In genomic region chr5:117357478-117358247, GRCm38 (mm10) we compare ENCODE assay signal across 8 mouse cellular contexts. TPM values are rescaled to one million over a fixed set of nuclear protein-coding genes. Genes with fewer than 3 reads are reported as not detected.
DNase-seq lines count a peak whose midpoint lies in the region; ATAC-seq lines count a peak whose summit lies in the region.

No protein-coding gene starts in this region.

- peak overlapping the region; percentile 78 for H3K4me3 ChIP-seq in embryonic facial prominence, embryonic 15.5 days (replicated peaks)
- H3K4me3 ChIP-seq in liver, embryonic 11.5 days (ENCODE audit: low read depth, low read length), result peak overlapping the region; percentile 94

- peak overlapping the region; percentile 87 for H3K4me2 ChIP-seq in embryonic facial prominence, embryonic 15.5 days (replicated peaks)
- peak overlapping the region; percentile 97 for H3K4me2 ChIP-seq in liver, embryonic 11.5 days

- H3K9ac ChIP-seq in embryonic facial prominence, embryonic 15.5 days, result peak overlapping the region; percentile 86
- H3K9ac ChIP-seq in liver, embryonic 11.5 days (ENCODE audit: low read depth, low read length), result peak overlapping the region; percentile 87

- H3K27ac ChIP-seq in embryonic facial prominence, embryonic 15.5 days (replicated peaks), result peak overlapping the region; percentile 88
- H3K27ac ChIP-seq in liver, embryonic 11.5 days (ENCODE audit: low read depth, low read length), result peak overlapping the region; percentile 81

- no peaks in the 10 kb centered on the region for H3K36me3 ChIP-seq in embryonic facial prominence, embryonic 15.5 days
- H3K36me3 ChIP-seq in liver, embryonic 11.5 days (ENCODE audit: control insufficient read depth, insufficient read depth, low read length), result no peaks in the 10 kb centered on the region

- WGBS in embryonic facial prominence, embryonic 15.5 days, result under 1% methylated on average over 47 of the region's 49 CpGs
- 1% methylated on average over 49 of the region's 49 CpGs for WGBS in liver, embryonic 11.5 days

- peak; percentile 48 for ATAC-seq in embryonic facial prominence, embryonic 15.5 days (ENCODE audit: insufficient number of reproducible peaks, low FRiP score, low TSS enrichment, low read depth)
- peak; percentile 53 for ATAC-seq in liver, embryonic 11.5 days (replicated peaks; ENCODE audit: low FRiP score)

- H3K27me3 ChIP-seq in embryonic facial prominence, embryonic 15.5 days, result no peaks in the 10 kb centered on the region
- peaks cover 3% of the 10 kb centered on the region; the same call in 1 of the 2 replicates for H3K27me3 ChIP-seq in liver, embryonic 11.5 days (replicated peaks; ENCODE audit: control insufficient read depth, insufficient read depth, low read length)

- intact Hi-C loops in heart, postnatal 25 days (cut with DNase I), result loop anchor here (2.0 kb wide), 1 partner anchor 39 kb away; the partner anchor contains the start of gene Vsig10

- peak; percentile 36 for DNase-seq in right cerebral cortex, postnatal 14 days
- no peak for DNase-seq in right cerebral cortex, postnatal 36 days (ENCODE audit: low spot score in 2 of 2)
- peak; percentile 46 for DNase-seq in adrenal gland, postnatal 10 days
- peak; percentile 49 for DNase-seq in heart, postnatal 25 days (ENCODE audit: low spot score)
- DNase-seq in liver, embryonic 11.5 days (ENCODE audit: low spot score), result peak; percentile 65
- peak; percentile 63 for DNase-seq in neural tube, embryonic 10.5 days (ENCODE audit: extremely low spot score, low spot score)
- no peak for DNase-seq in MN1 (ENCODE audit: low spot score)

- H3K9me3 ChIP-seq in embryonic facial prominence, embryonic 15.5 days (replicated peaks), result no peaks in the 10 kb centered on the region
- no peaks in the 10 kb centered on the region for H3K9me3 ChIP-seq in liver, embryonic 11.5 days (ENCODE audit: control insufficient read depth, low read length)

- peaks cover 60% of the 10 kb centered on the region for H3K4me1 ChIP-seq in embryonic facial prominence, embryonic 15.5 days
- H3K4me1 ChIP-seq in liver, embryonic 11.5 days (replicated peaks; ENCODE audit: control insufficient read depth, insufficient read depth, low read length), result peaks cover 49% of the 10 kb centered on the region

RNA-seq across cellular contexts. Expression of gene Wsb2, which starts 0.6 kb away (rescaled TPM):
- 10 to 100 TPM; 92.8 to 97.5 TPM for total RNA-seq in adrenal gland, postnatal 10 days (2021)
- polyA plus RNA-seq in embryonic facial prominence, embryonic 15.5 days (2015; fragmentation: Nextera tagmentation; extraction: Ambion mirVana), result 77.8 and 80.3 TPM in 2 replicates
- 10 to 100 TPM; 98.6 to 98.9 TPM for total RNA-seq in heart, postnatal 25 days (2021)
- 36.3 and 45.8 TPM in 2 replicates for polyA plus RNA-seq in liver, embryonic 11.5 days (2014; fragmentation: Nextera tagmentation; extraction: Ambion mirVana)

RNA-seq across cellular contexts. Expression of gene Rfc5, which starts 31.2 kb away (rescaled TPM):
- 10 to 100 TPM; 16.3 to 27.8 TPM for total RNA-seq in adrenal gland, postnatal 10 days (2021)
- 77.6 and 83.6 TPM in 2 replicates for polyA plus RNA-seq in embryonic facial prominence, embryonic 15.5 days (2015; fragmentation: Nextera tagmentation; extraction: Ambion mirVana)
- total RNA-seq in heart, postnatal 25 days (2021), result 1 to 10 TPM; 2.9 to 6.0 TPM
- 121 and 131 TPM in 2 replicates for polyA plus RNA-seq in liver, embryonic 11.5 days (2014; fragmentation: Nextera tagmentation; extraction: Ambion mirVana)

RNA-seq across cellular contexts. Expression of gene Vsig10, which starts 38.8 kb away (rescaled TPM):
- total RNA-seq in adrenal gland, postnatal 10 days (2021), result 10 to 100 TPM; 23.4 to 26.0 TPM
- polyA plus RNA-seq in embryonic facial prominence, embryonic 15.5 days (2015; fragmentation: Nextera tagmentation; extraction: Ambion mirVana), result 11.2 and 14.4 TPM in 2 replicates
- total RNA-seq in heart, postnatal 25 days (2021), result 10 to 100 TPM; 11.1 to 12.9 TPM
- 1.4 and 2.2 TPM in 2 replicates for polyA plus RNA-seq in liver, embryonic 11.5 days (2014; fragmentation: Nextera tagmentation; extraction: Ambion mirVana)

RNA-seq across cellular contexts. Expression of gene Ksr2, which starts 56.1 kb away (rescaled TPM):
- 1 to 10 TPM; 3.6 to 5.1 TPM for total RNA-seq in adrenal gland, postnatal 10 days (2021)
- polyA plus RNA-seq in embryonic facial prominence, embryonic 15.5 days (2015; fragmentation: Nextera tagmentation; extraction: Ambion mirVana), result 0.88 and 1.1 TPM in 2 replicates
- total RNA-seq in heart, postnatal 25 days (2021), result not detected
- polyA plus RNA-seq in liver, embryonic 11.5 days (2014; fragmentation: Nextera tagmentation; extraction: Ambion mirVana), result 0.01 and 0.17 TPM in 2 replicates

Comparison
In these comparisons a context has a peak if more than half of its experiments do, and no peak if none do; other contexts are left out.
1. DNase-seq: peak in right cerebral cortex, postnatal 14 days (single experiment), adrenal gland, postnatal 10 days (single experiment), heart, postnatal 25 days (single experiment), liver, embryonic 11.5 days (single experiment) and neural tube, embryonic 10.5 days (single experiment); none in right cerebral cortex, postnatal 36 days (0 of 2) and MN1 (single experiment).